Mouse (Mus musculus) testis, adult 2 months (tissue): Measurements from ENCODE around the gene Vamp3. TPM values are rescaled to one million over a fixed set of nuclear protein-coding genes. Genes with fewer than 3 reads are reported as not detected.

Experiments used
- H3K27ac ChIP-seq: fragments of 200-500 bp; 2 replicates; pipeline ENCODE4 v1.5.1; 2012; ENCODE audit warnings: low read depth, low read length; ENCODE audit not compliant: control insufficient read depth, insufficient read depth
- H3K27me3 ChIP-seq: fragments of 200-500 bp; 2 replicates; pipeline ENCODE4 v1.6.1; 2012; ENCODE audit warnings: mild to moderate bottlenecking, low read length, moderate library complexity; ENCODE audit not compliant: control insufficient read depth, insufficient read depth
- H3K36me3 ChIP-seq: fragments of 200-500 bp; 2 replicates; pipeline ENCODE4 v1.6.1; 2012; ENCODE audit warnings: mild to moderate bottlenecking, low read length; ENCODE audit not compliant: control insufficient read depth, insufficient read depth
- H3K4me1 ChIP-seq: fragments of 200-500 bp; 2 replicates; pipeline ENCODE4 v1.6.1; 2012; ENCODE audit warnings: low read length; ENCODE audit not compliant: control insufficient read depth, insufficient read depth
- H3K4me3 ChIP-seq: fragments of 200-500 bp; 2 replicates; pipeline ENCODE4 v1.5.1; 2012; ENCODE audit warnings: low read depth, mild to moderate bottlenecking, low read length, moderate library complexity, mixed read lengths; ENCODE audit not compliant: control insufficient read depth
- CTCF ChIP-seq: fragments of 200-500 bp; IDR thresholded peaks from 2 replicates; pipeline ENCODE4 v1.5.1; 2012; ENCODE audit warnings: low read depth, mild to moderate bottlenecking, inconsistent platforms, low read length, moderate library complexity; ENCODE audit not compliant: control insufficient read depth, insufficient read depth, insufficient replicate concordance
- POLR2A ChIP-seq: fragments of 200-500 bp; IDR thresholded peaks from 2 replicates; pipeline ENCODE4 v1.6.1; 2012; ENCODE audit warnings: low read depth, mild to moderate bottlenecking, inconsistent platforms, low read length, moderate library complexity; ENCODE audit not compliant: control insufficient read depth
- polyA plus RNA-seq: library from polyadenylated mRNA; depleted of rRNA; stranded (reverse); fragments of >200 nt; gene quantifications from 2 replicates; pipeline ENCODE4 v1.2.3, GENCODE M21; 2012; rRNA removed

Gene Vamp3
- polyA plus RNA-seq, 1 experiment: 47.1 TPM

- no peak overlapping the region for H3K4me3 ChIP-seq
- H3K4me1 ChIP-seq: no peaks in the 10 kb centered on the region
- H3K27me3 ChIP-seq: no peaks in the 10 kb centered on the region
- no peak overlapping the region for H3K27ac ChIP-seq
- TF ChIP-seq POLR2A (no peak), CTCF (no peak)
- peaks cover 5% of the 10 kb centered on the region for H3K36me3 ChIP-seq
These were observed 41.8 kb downstream of the Vamp3 start for GRCm38 (mm10) chr4:151015946-151016345.

- H3K36me3 ChIP-seq: peaks cover 1% of the 10 kb centered on the region; the same call in 1 of the 2 replicates
- no peak overlapping the region for H3K4me3 ChIP-seq
- H3K4me1 ChIP-seq: no peaks in the 10 kb centered on the region
- no peak for TF ChIP-seq POLR2A
- no peak for TF ChIP-seq CTCF
- H3K27ac ChIP-seq: no peak overlapping the region
- H3K27me3 ChIP-seq: no peaks in the 10 kb centered on the region
These were observed 47.4 kb downstream of the Vamp3 start for GRCm38 (mm10) chr4:151010316-151010715.

- Histone ChIP-seq H3K4me3 (no peak overlapping the region), H3K27me3 (no peaks in the 10 kb centered on the region), H3K36me3 (peaks cover 1% of the 10 kb centered on the region), H3K4me1 (no peaks in the 10 kb centered on the region), H3K27ac (no peak overlapping the region)
- peak; percentile 85; the same call in 1 of the 2 replicates for TF ChIP-seq CTCF
- TF ChIP-seq POLR2A: no peak
These were observed 50.8 kb downstream of the Vamp3 start for GRCm38 (mm10) chr4:151006945-151007344.

- Histone ChIP-seq H3K4me3 (no peak overlapping the region), H3K4me1 (no peaks in the 10 kb centered on the region), H3K36me3 (peaks cover 1% of the 10 kb centered on the region), H3K27ac (no peak overlapping the region), H3K27me3 (no peaks in the 10 kb centered on the region)
- TF ChIP-seq CTCF: no peak
- TF ChIP-seq POLR2A: no peak
These were observed 52.0 kb downstream of the Vamp3 start for GRCm38 (mm10) chr4:151005656-151006318.

GRCm38 (mm10) chr4:151001397-151001796 lies 56.4 kb downstream of the Vamp3 start:
- TF ChIP-seq POLR2A (no peak), CTCF (no peak)
- H3K4me3 ChIP-seq: no peak overlapping the region
- no peak overlapping the region for H3K27ac ChIP-seq
- H3K27me3 ChIP-seq: no peaks in the 10 kb centered on the region
- no peaks in the 10 kb centered on the region for H3K4me1 ChIP-seq
- no peaks in the 10 kb centered on the region; the same call in 1 of the 2 replicates for H3K36me3 ChIP-seq

GRCm38 (mm10) chr4:150998626-150999025 lies 59.1 kb downstream of the Vamp3 start:
- Histone ChIP-seq H3K27ac (no peak overlapping the region), H3K4me1 (no peaks in the 10 kb centered on the region), H3K36me3 (no peaks in the 10 kb centered on the region), H3K4me3 (no peak overlapping the region), H3K27me3 (no peaks in the 10 kb centered on the region)
- TF ChIP-seq CTCF: no peak
- no peak for TF ChIP-seq POLR2A

Other genes with a start within 250 kb of the Vamp3 start
- gene Errfi1, start 204.0 kb downstream of the Vamp3 start, polyA plus RNA-seq: 10.6 and 11.2 TPM in 2 replicates
- 88.1 and 92.3 TPM in 2 replicates for gene Park7, start 143.5 kb downstream of the Vamp3 start, polyA plus RNA-seq
- 1.9 and 3.1 TPM in 2 replicates for gene Tnfrsf9, start 143.4 kb downstream of the Vamp3 start, polyA plus RNA-seq
- gene Uts2, start 60.9 kb downstream of the Vamp3 start, polyA plus RNA-seq: not detected in 2 replicates
- 5.7 and 6.5 TPM in 2 replicates for gene Per3, start 13.3 kb downstream of the Vamp3 start, polyA plus RNA-seq
- not detected in 2 replicates for gene Gm13090, start 31.6 kb upstream of the Vamp3 start, polyA plus RNA-seq